Mouse (Mus musculus) brain, embryonic 14.5 days (tissue): ENCODE measurements around the gene Mcm3.

Experiments used
- CTCF ChIP-seq: fragments of 200-500 bp; IDR thresholded peaks from 2 replicates; pipeline ENCODE4 v1.5.1; 2012; ENCODE audit warnings: inconsistent platforms, mild to moderate bottlenecking, moderate library complexity, borderline replicate concordance; ENCODE audit not compliant: insufficient read depth, insufficient read length; ENCODE audit errors: extremely low read depth
- POLR2A ChIP-seq: fragments of 200-500 bp; IDR thresholded peaks from 2 replicates; pipeline ENCODE4 v1.6.1; 2012; ENCODE audit warnings: mild to moderate bottlenecking, inconsistent platforms, borderline replicate concordance; ENCODE audit not compliant: poor library complexity, insufficient read depth, insufficient read length, severe bottlenecking; ENCODE audit errors: extremely low read depth

- no peak for TF ChIP-seq CTCF
- no peak for TF ChIP-seq POLR2A
Observed at GRCm38 (mm10) chr1:20830546-20830945, 10.4 kb upstream of the Mcm3 start.
